Mouse (Mus musculus) kidney, postnatal 25 days (tissue): ENCODE measurements at regions not wholly inside any gene's neighbourhood (a gene's known extent, or its start where the extent isn't known, plus 50 kb on each side); places are given as distances from the start of the nearest gene placed in this dataset.

ENCODE experiments used
- DNase-seq, 2 experiments: peaks; one replicate each; pipeline ENCODE4 v3.0.0; 2021; ENCODE audit warnings: mixed read lengths in 2 of 2

- DNase-seq: no peak
Measured at GRCm38 (mm10) chr16:5829071-5829470, 56.1 kb upstream of the Rbfox1 start.

GRCm38 (mm10) chr16:5823316-5823715 is 61.8 kb upstream of the Rbfox1 start:
- no peak for DNase-seq

GRCm38 (mm10) chr16:5817166-5817565 is 68.0 kb upstream of the Rbfox1 start:
- no peak for DNase-seq

GRCm38 (mm10) chr16:5812245-5812820 is 72.8 kb upstream of the Rbfox1 start:
- no peak for DNase-seq

- no peak for DNase-seq
Measured at GRCm38 (mm10) chr16:5811654-5811992, 73.5 kb upstream of the Rbfox1 start.

GRCm38 (mm10) chr16:5810986-5811653 is 74.0 kb upstream of the Rbfox1 start:
- no peak for DNase-seq

GRCm38 (mm10) chr16:5798188-5798587 is 87.0 kb upstream of the Rbfox1 start:
- DNase-seq: no peak

GRCm38 (mm10) chr16:5792216-5792615 is 92.9 kb upstream of the Rbfox1 start:
- no peak for DNase-seq

- DNase-seq: no peak
Measured at GRCm38 (mm10) chr16:5790161-5790560, 95.0 kb upstream of the Rbfox1 start.

GRCm38 (mm10) chr16:5787206-5787605 is 97.9 kb upstream of the Rbfox1 start:
- no peak for DNase-seq

- no peak for DNase-seq
Measured at GRCm38 (mm10) chr16:5766771-5767421, 118.3 kb upstream of the Rbfox1 start.

GRCm38 (mm10) chr16:5765143-5765542 is 120.0 kb upstream of the Rbfox1 start:
- peak; percentile 40 to 70 for DNase-seq

GRCm38 (mm10) chr16:5760821-5761220 is 124.3 kb upstream of the Rbfox1 start:
- DNase-seq: no peak

GRCm38 (mm10) chr16:5759021-5759420 is 126.1 kb upstream of the Rbfox1 start:
- no peak for DNase-seq

- DNase-seq: no peak
Measured at GRCm38 (mm10) chr16:5742716-5743507, 142.2 kb upstream of the Rbfox1 start.

GRCm38 (mm10) chr16:5740776-5741175 is 144.4 kb upstream of the Rbfox1 start:
- DNase-seq: no peak

- no peak for DNase-seq
Measured at GRCm38 (mm10) chr16:5733608-5734007, 151.5 kb upstream of the Rbfox1 start.

GRCm38 (mm10) chr16:5722506-5722905 is 162.6 kb upstream of the Rbfox1 start:
- DNase-seq: no peak

- no peak for DNase-seq
Measured at GRCm38 (mm10) chr16:5713476-5713875, 171.7 kb upstream of the Rbfox1 start.

- no peak for DNase-seq
Measured at GRCm38 (mm10) chr16:5709831-5710230, 175.3 kb upstream of the Rbfox1 start.

GRCm38 (mm10) chr16:5700731-5701255 is 184.4 kb upstream of the Rbfox1 start:
- DNase-seq: peak in 1 of 2 experiments; percentile 35

GRCm38 (mm10) chr16:5688322-5688721 is 196.8 kb upstream of the Rbfox1 start:
- no peak for DNase-seq

GRCm38 (mm10) chr16:5673372-5673960 is 211.7 kb upstream of the Rbfox1 start:
- peak in 1 of 2 experiments; percentile 35 for DNase-seq
